Mouse (Mus musculus): Measurements from ENCODE around the gene 1700014D04Rik.
"Not testable (repeated sequence)": the region's sequence is repeated elsewhere in the genome, so short reads cannot be mapped to it uniquely, and the experiment has no call there.

1700014D04Rik gene

GRCm38 (mm10) chr13:59746711-59747110, at the start of gene 1700014D04Rik:
1700014D04Rik (minus strand) TSS chr13:59746752.
- in situ Hi-C loops (cut with MseI, MboI), result no loop called here

GRCm38 (mm10) chr13:59795807-59796465, 49.4 kb upstream of the 1700014D04Rik start:
- in situ Hi-C loops (cut with MseI, MboI), result no loop called here

GRCm38 (mm10) chr13:59794786-59795185, 48.2 kb upstream of the 1700014D04Rik start:
- in situ Hi-C loops (cut with MseI, MboI), result no loop called here

- in situ Hi-C loops (cut with MseI, MboI), result no loop called here
Observed at GRCm38 (mm10) chr13:59782145-59782544, 35.6 kb upstream of the 1700014D04Rik start, which contains the start of gene Gm49354. Gm49354 (minus strand) TSS chr13:59782245.

GRCm38 (mm10) chr13:59779744-59780264, 33.3 kb upstream of the 1700014D04Rik start:
- in situ Hi-C loops (cut with MseI, MboI), result not testable (repeated sequence)

GRCm38 (mm10) chr13:59779213-59779612, 32.7 kb upstream of the 1700014D04Rik start:
- in situ Hi-C loops (cut with MseI, MboI), result no loop called here

- in situ Hi-C loops (cut with MseI, MboI), result no loop called here
Observed at GRCm38 (mm10) chr13:59775168-59775567, 28.6 kb upstream of the 1700014D04Rik start.

GRCm38 (mm10) chr13:59771257-59771656, 24.7 kb upstream of the 1700014D04Rik start:
- in situ Hi-C loops (cut with MseI, MboI), result no loop called here

GRCm38 (mm10) chr13:59770847-59771246, 24.3 kb upstream of the 1700014D04Rik start:
- in situ Hi-C loops (cut with MseI, MboI), result no loop called here

- in situ Hi-C loops (cut with MseI, MboI), result no loop called here
Observed at GRCm38 (mm10) chr13:59770164-59770562, 23.6 kb upstream of the 1700014D04Rik start.

GRCm38 (mm10) chr13:59769296-59770163, 23.0 kb upstream of the 1700014D04Rik start, which contains the start of gene Isca1:
Isca1 (minus strand) TSS chr13:59769810.
- in situ Hi-C loops (cut with MseI, MboI), result no loop called here

GRCm38 (mm10) chr13:59768531-59768930, 22.0 kb upstream of the 1700014D04Rik start:
- in situ Hi-C loops (cut with MseI, MboI), result no loop called here

- in situ Hi-C loops (cut with MseI, MboI), result no loop called here
Observed at GRCm38 (mm10) chr13:59766786-59767515, 20.4 kb upstream of the 1700014D04Rik start.

- in situ Hi-C loops (cut with MseI, MboI), result no loop called here
Observed at GRCm38 (mm10) chr13:59762791-59763190, 16.2 kb upstream of the 1700014D04Rik start.

GRCm38 (mm10) chr13:59756906-59757305, 10.4 kb upstream of the 1700014D04Rik start:
- in situ Hi-C loops (cut with MseI, MboI), result no loop called here

GRCm38 (mm10) chr13:59750310-59750709, 3.8 kb upstream of the 1700014D04Rik start:
- in situ Hi-C loops (cut with MseI, MboI), result no loop called here

- in situ Hi-C loops (cut with MseI, MboI), result no loop called here
Observed at GRCm38 (mm10) chr13:59746164-59746563, 388 bp downstream of the 1700014D04Rik start.

GRCm38 (mm10) chr13:59745462-59745861, 1.1 kb downstream of the 1700014D04Rik start:
- in situ Hi-C loops (cut with MseI, MboI), result no loop called here

- in situ Hi-C loops (cut with MseI, MboI), result no loop called here
Observed at GRCm38 (mm10) chr13:59741697-59742096, 4.9 kb downstream of the 1700014D04Rik start.

- in situ Hi-C loops (cut with MseI, MboI), result no loop called here
Observed at GRCm38 (mm10) chr13:59741096-59741495, 5.5 kb downstream of the 1700014D04Rik start.

- in situ Hi-C loops (cut with MseI, MboI), result no loop called here
Observed at GRCm38 (mm10) chr13:59739397-59739796, 7.2 kb downstream of the 1700014D04Rik start.

- in situ Hi-C loops (cut with MseI, MboI), result no loop called here
Observed at GRCm38 (mm10) chr13:59738455-59738854, 8.1 kb downstream of the 1700014D04Rik start.

Data from mouse trophoblast stem cell (cell line).